Mouse (Mus musculus): ENCODE measurements around the gene Gm4969. TPM values are rescaled to one million over a fixed set of nuclear protein-coding genes. Genes with fewer than 3 reads are reported as not detected.

Gene Gm4969
- total and polyA plus RNA-seq, 2 experiments = 0.02 to 0.09 TPM

DNA sequence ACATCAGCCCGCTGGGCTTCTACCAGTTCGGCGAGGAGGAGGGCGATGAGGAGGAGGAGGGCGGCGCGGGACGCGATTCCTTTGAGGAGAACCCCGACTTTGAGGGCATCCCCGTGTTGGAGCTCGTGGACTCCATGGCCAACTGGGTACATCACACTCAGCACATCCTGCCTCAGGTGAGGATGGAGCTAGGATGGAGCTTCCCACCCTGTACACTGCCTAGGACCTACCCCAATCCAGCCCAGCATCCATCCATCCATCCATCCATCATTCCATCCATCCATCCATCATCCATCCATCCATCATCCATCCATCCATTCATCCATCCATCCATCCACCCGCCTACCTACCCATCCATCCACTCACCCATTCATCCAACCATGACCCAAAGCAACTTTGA lies 52.3 kb downstream of the Gm4969 start:
- Histone ChIP-seq H3K4me3 (ENCODE audit: insufficient read depth, low read depth, low read length) (no peak overlapping the region), H3K27me3 (ENCODE audit: control insufficient read depth, insufficient read depth, low read length) (peaks cover 14% of the 10 kb centered on the region), H3K79me2 (ENCODE audit: control insufficient read depth, insufficient read depth, low read length) (no peaks in the 10 kb centered on the region), H3K9ac (ENCODE audit: low read depth, low read length) (no peak overlapping the region), H3K36me3 (ENCODE audit: control insufficient read depth, insufficient read depth, low read length) (no peaks in the 10 kb centered on the region), H3K27ac (replicated peaks; ENCODE audit: insufficient read depth, low read depth, low read length) (no peak overlapping the region), H3K4me1 (ENCODE audit: control insufficient read depth, insufficient read depth, low read length) (no peaks in the 10 kb centered on the region)
- 42% methylated on average over 13 of the region's 13 CpGs for WGBS
- no peak for TF ChIP-seq CTCF (IDR thresholded peaks at IDR 0.05; ENCODE audit: low read depth, low read length)
- TF ChIP-seq POLR2A (IDR thresholded peaks at IDR 0.05; ENCODE audit: extremely low read depth, insufficient read depth, low read length) = no peak
- no peak for DNase-seq (ENCODE audit: extremely low read depth, low read depth, low spot score)

GRCm38 (mm10) chr7:19057405-19057804 lies 60.8 kb downstream of the Gm4969 start:
- Histone ChIP-seq H3K27ac (replicated peaks; ENCODE audit: insufficient read depth, low read depth, low read length) (no peak overlapping the region), H3K27me3 (ENCODE audit: control insufficient read depth, insufficient read depth, low read length) (no peaks in the 10 kb centered on the region), H3K79me2 (ENCODE audit: control insufficient read depth, insufficient read depth, low read length) (no peaks in the 10 kb centered on the region), H3K9ac (ENCODE audit: low read depth, low read length) (no peak overlapping the region), H3K36me3 (ENCODE audit: control insufficient read depth, insufficient read depth, low read length) (no peaks in the 10 kb centered on the region), H3K4me3 (ENCODE audit: insufficient read depth, low read depth, low read length) (no peak overlapping the region), H3K4me1 (ENCODE audit: control insufficient read depth, insufficient read depth, low read length) (no peaks in the 10 kb centered on the region)
- no peak for TF ChIP-seq POLR2A (IDR thresholded peaks at IDR 0.05; ENCODE audit: extremely low read depth, insufficient read depth, low read length)
- TF ChIP-seq CTCF (IDR thresholded peaks at IDR 0.05; ENCODE audit: low read depth, low read length) = no peak
- WGBS = 90% methylated on average over 10 of the region's 10 CpGs
- no peak for DNase-seq (ENCODE audit: extremely low read depth, low read depth, low spot score)

DNA sequence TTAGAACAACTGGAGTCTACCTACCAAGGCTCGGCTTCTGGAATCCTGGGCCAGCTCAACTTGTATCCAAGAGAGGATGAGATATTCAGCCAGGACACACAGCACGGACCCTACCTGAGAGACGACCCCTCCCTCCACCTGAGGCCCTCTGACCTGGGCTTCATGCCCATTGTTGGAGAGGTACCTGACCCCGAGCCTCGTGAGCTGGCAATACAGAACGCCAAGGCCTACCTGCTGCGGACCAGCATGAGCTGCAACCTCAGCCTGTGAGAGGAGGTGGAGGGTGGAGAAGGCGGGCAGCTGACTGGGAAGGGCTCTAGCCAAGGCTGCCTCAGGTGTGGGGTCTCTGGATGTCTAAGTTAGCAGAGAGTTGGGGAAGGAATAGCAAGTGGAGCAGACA lies 63.1 kb downstream of the Gm4969 start:
- Histone ChIP-seq H3K4me1 (ENCODE audit: control insufficient read depth, insufficient read depth, low read length) (no peaks in the 10 kb centered on the region), H3K27ac (replicated peaks; ENCODE audit: insufficient read depth, low read depth, low read length) (no peak overlapping the region), H3K36me3 (ENCODE audit: control insufficient read depth, insufficient read depth, low read length) (peaks cover 2% of the 10 kb centered on the region; the same call in 1 of the 2 replicates), H3K79me2 (ENCODE audit: control insufficient read depth, insufficient read depth, low read length) (no peaks in the 10 kb centered on the region), H3K9ac (ENCODE audit: low read depth, low read length) (no peak overlapping the region), H3K4me3 (ENCODE audit: insufficient read depth, low read depth, low read length) (no peak overlapping the region), H3K27me3 (ENCODE audit: control insufficient read depth, insufficient read depth, low read length) (no peaks in the 10 kb centered on the region)
- 87% methylated on average over 8 of the region's 8 CpGs for WGBS
- no peak for DNase-seq (ENCODE audit: extremely low read depth, low read depth, low spot score)
- TF ChIP-seq CTCF (IDR thresholded peaks at IDR 0.05; ENCODE audit: low read depth, low read length) (no peak), POLR2A (IDR thresholded peaks at IDR 0.05; ENCODE audit: extremely low read depth, insufficient read depth, low read length) (no peak)

DNA sequence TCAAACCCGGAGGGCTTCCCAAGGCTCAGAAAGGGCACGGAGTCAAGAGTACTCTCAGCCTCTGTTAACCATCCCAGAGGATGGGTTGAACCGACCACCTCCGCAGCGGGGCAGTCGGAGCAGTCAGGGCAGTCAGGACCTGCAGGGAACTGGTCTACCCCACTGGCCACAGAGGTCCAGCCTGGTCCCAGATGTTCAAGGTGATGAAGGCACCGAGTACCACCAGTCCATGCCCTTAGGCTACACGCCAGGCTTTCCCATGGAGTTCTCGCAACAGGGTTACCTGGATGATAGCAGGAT lies 63.4 kb downstream of the Gm4969 start:
- TF ChIP-seq CTCF (IDR thresholded peaks at IDR 0.05; ENCODE audit: low read depth, low read length) (no peak), POLR2A (IDR thresholded peaks at IDR 0.05; ENCODE audit: extremely low read depth, insufficient read depth, low read length) (no peak)

GRCm38 (mm10) chr7:19054047-19054776 lies 64.0 kb downstream of the Gm4969 start, which contains the start of gene Rsph6a:
Rsph6a (plus strand) TSS chr7:19054690.
- Histone ChIP-seq H3K9ac (ENCODE audit: low read depth, low read length) (no peak within 1 kb of the TSS), H3K27ac (replicated peaks; ENCODE audit: insufficient read depth, low read depth, low read length) (no peak within 1 kb of the TSS), H3K36me3 (ENCODE audit: control insufficient read depth, insufficient read depth, low read length) (peaks cover 7% of the 10 kb centered on the region; the same call in 1 of the 2 replicates), H3K27me3 (ENCODE audit: control insufficient read depth, insufficient read depth, low read length) (no peaks in the 10 kb centered on the region), H3K79me2 (ENCODE audit: control insufficient read depth, insufficient read depth, low read length) (no peaks in the 10 kb centered on the region), H3K4me1 (ENCODE audit: control insufficient read depth, insufficient read depth, low read length) (no peaks in the 10 kb centered on the region), H3K4me3 (ENCODE audit: insufficient read depth, low read depth, low read length) (no peak within 1 kb of the TSS)
- 68% methylated on average over 31 of the region's 33 CpGs for WGBS
- DNase-seq (ENCODE audit: extremely low read depth, low read depth, low spot score) = no peak
- TF ChIP-seq CTCF (IDR thresholded peaks at IDR 0.05; ENCODE audit: low read depth, low read length) (peak; percentile 48; the same call in 1 of the 2 replicates), POLR2A (IDR thresholded peaks at IDR 0.05; ENCODE audit: extremely low read depth, insufficient read depth, low read length) (no peak)

More for the DNA sequence above, 63.4 kb downstream of the Gm4969 start:
- no peaks in the 10 kb centered on the region for H3K27me3 ChIP-seq (ENCODE audit: control insufficient read depth, insufficient read depth, low read length)
- H3K4me3 ChIP-seq (ENCODE audit: insufficient read depth, low read depth, low read length) = no peak overlapping the region
- H3K27ac ChIP-seq (replicated peaks; ENCODE audit: insufficient read depth, low read depth, low read length) = no peak overlapping the region
- no peak overlapping the region for H3K9ac ChIP-seq (ENCODE audit: low read depth, low read length)
- 82% methylated on average over 9 of the region's 9 CpGs for WGBS
- H3K36me3 ChIP-seq (ENCODE audit: control insufficient read depth, insufficient read depth, low read length) = peaks cover 2% of the 10 kb centered on the region; the same call in 1 of the 2 replicates
- H3K79me2 ChIP-seq (ENCODE audit: control insufficient read depth, insufficient read depth, low read length) = no peaks in the 10 kb centered on the region
- H3K4me1 ChIP-seq (ENCODE audit: control insufficient read depth, insufficient read depth, low read length) = no peaks in the 10 kb centered on the region
- no peak for DNase-seq (ENCODE audit: extremely low read depth, low read depth, low spot score)

GRCm38 (mm10) chr7:19053136-19053532 lies 65.0 kb downstream of the Gm4969 start:
- Histone ChIP-seq H3K9ac (ENCODE audit: low read depth, low read length) (no peak overlapping the region), H3K36me3 (ENCODE audit: control insufficient read depth, insufficient read depth, low read length) (peaks cover 10% of the 10 kb centered on the region; the same call in 1 of the 2 replicates)
- WGBS = 90% methylated on average over 7 of the region's 7 CpGs

More at GRCm38 (mm10) chr7:19053136-19053532, 65.0 kb downstream of the Gm4969 start:
- no peak for DNase-seq (ENCODE audit: extremely low read depth, low read depth, low spot score)
- Histone ChIP-seq H3K4me3 (ENCODE audit: insufficient read depth, low read depth, low read length) (no peak overlapping the region), H3K27ac (replicated peaks; ENCODE audit: insufficient read depth, low read depth, low read length) (no peak overlapping the region), H3K79me2 (ENCODE audit: control insufficient read depth, insufficient read depth, low read length) (no peaks in the 10 kb centered on the region), H3K4me1 (ENCODE audit: control insufficient read depth, insufficient read depth, low read length) (no peaks in the 10 kb centered on the region), H3K27me3 (ENCODE audit: control insufficient read depth, insufficient read depth, low read length) (no peaks in the 10 kb centered on the region)
- TF ChIP-seq CTCF (IDR thresholded peaks at IDR 0.05; ENCODE audit: low read depth, low read length) (no peak), POLR2A (IDR thresholded peaks at IDR 0.05; ENCODE audit: extremely low read depth, insufficient read depth, low read length) (no peak)
